Mouse (Mus musculus): ENCODE measurements around the gene Mipep. TPM values are rescaled to one million over a fixed set of nuclear protein-coding genes. Genes with fewer than 3 reads are reported as not detected.
A peak's percentile ranks its signal among the peaks of the same experiment; 100 is the strongest.

The Mipep gene
- polyA plus RNA-seq, 1 experiment = 18.5 TPM

- TF ChIP-seq CTCF (IDR thresholded peaks at IDR 0.05; ENCODE audit: extremely low read depth, insufficient read depth, low read length) = no peak
- no peak for TF ChIP-seq POLR2A (IDR thresholded peaks at IDR 0.05; ENCODE audit: extremely low read depth, insufficient read depth, low read length)
- H3K4me1 ChIP-seq (ENCODE audit: control insufficient read depth, insufficient read depth, low read length) = no peaks in the 10 kb centered on the region
- H3K27ac ChIP-seq (ENCODE audit: insufficient read depth, low read length) = no peak overlapping the region
- no peak overlapping the region for H3K4me3 ChIP-seq (ENCODE audit: insufficient read depth, low read length)
Observed at GRCm38 (mm10) chr14:60753801-60754126, 30.6 kb upstream of the Mipep start.

- TF ChIP-seq POLR2A (IDR thresholded peaks at IDR 0.05; ENCODE audit: extremely low read depth, insufficient read depth, low read length) (no peak), CTCF (IDR thresholded peaks at IDR 0.05; ENCODE audit: extremely low read depth, insufficient read depth, low read length) (no peak)
- Histone ChIP-seq H3K4me3 (ENCODE audit: insufficient read depth, low read length) (no peak overlapping the region), H3K27ac (ENCODE audit: insufficient read depth, low read length) (no peak overlapping the region), H3K4me1 (ENCODE audit: control insufficient read depth, insufficient read depth, low read length) (no peaks in the 10 kb centered on the region)
Observed at GRCm38 (mm10) chr14:60754656-60755055, 29.7 kb upstream of the Mipep start.

DNA sequence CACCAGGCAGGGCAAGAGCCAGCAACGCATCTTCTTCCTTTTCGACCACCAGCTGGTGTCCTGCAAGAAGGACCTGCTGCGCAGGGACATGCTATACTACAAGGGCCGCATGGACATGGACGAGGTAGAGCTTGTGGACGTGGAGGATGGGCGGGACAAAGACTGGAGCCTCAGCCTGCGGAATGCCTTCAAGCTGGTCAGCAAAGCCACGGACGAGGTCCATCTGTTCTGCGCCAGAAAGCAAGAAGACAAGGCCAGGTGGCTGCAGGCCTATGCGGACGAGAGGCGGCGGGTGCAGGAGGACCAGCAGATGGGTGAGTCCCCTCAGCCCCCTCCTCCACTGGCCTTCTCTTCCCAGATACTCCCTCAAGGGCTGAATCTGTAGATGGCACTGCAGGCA, 28.1 kb upstream of the Mipep start:
- Histone ChIP-seq H3K4me1 (ENCODE audit: control insufficient read depth, insufficient read depth, low read length) (no peaks in the 10 kb centered on the region), H3K4me3 (ENCODE audit: insufficient read depth, low read length) (no peak overlapping the region), H3K27ac (ENCODE audit: insufficient read depth, low read length) (no peak overlapping the region)
- no peak for TF ChIP-seq POLR2A (IDR thresholded peaks at IDR 0.05; ENCODE audit: extremely low read depth, insufficient read depth, low read length)
- no peak for TF ChIP-seq CTCF (IDR thresholded peaks at IDR 0.05; ENCODE audit: extremely low read depth, insufficient read depth, low read length)

DNA sequence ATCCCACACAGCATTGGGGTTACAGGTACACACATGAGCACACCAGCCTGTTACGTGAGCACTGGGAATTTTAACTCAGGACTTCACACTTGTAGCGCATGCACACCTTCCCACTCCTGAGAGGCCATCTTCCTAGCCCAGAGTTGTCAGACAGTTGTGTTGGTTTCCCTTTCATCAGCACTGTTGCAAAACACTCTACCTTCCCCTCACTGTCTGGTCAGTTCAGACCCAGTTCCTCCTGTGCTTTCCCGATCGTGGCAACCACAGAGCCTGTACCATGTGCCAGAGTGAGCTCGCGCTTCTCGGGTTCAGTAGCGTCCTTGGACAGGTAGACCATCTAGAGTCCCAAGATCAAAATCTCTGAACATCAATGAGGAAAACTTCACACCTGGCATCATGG, 27.1 kb upstream of the Mipep start:
- H3K27ac ChIP-seq (ENCODE audit: insufficient read depth, low read length) = no peak overlapping the region
- no peak for TF ChIP-seq CTCF (IDR thresholded peaks at IDR 0.05; ENCODE audit: extremely low read depth, insufficient read depth, low read length)
- no peak for TF ChIP-seq POLR2A (IDR thresholded peaks at IDR 0.05; ENCODE audit: extremely low read depth, insufficient read depth, low read length)
- H3K4me1 ChIP-seq (ENCODE audit: control insufficient read depth, insufficient read depth, low read length) = no peaks in the 10 kb centered on the region
- H3K4me3 ChIP-seq (ENCODE audit: insufficient read depth, low read length) = no peak overlapping the region

- Histone ChIP-seq H3K4me3 (ENCODE audit: insufficient read depth, low read length) (no peak overlapping the region), H3K4me1 (ENCODE audit: control insufficient read depth, insufficient read depth, low read length) (no peaks in the 10 kb centered on the region), H3K27ac (ENCODE audit: insufficient read depth, low read length) (no peak overlapping the region)
- TF ChIP-seq POLR2A (IDR thresholded peaks at IDR 0.05; ENCODE audit: extremely low read depth, insufficient read depth, low read length) = no peak
- no peak for TF ChIP-seq CTCF (IDR thresholded peaks at IDR 0.05; ENCODE audit: extremely low read depth, insufficient read depth, low read length)
Observed at GRCm38 (mm10) chr14:60757722-60758121, 26.7 kb upstream of the Mipep start.

DNA sequence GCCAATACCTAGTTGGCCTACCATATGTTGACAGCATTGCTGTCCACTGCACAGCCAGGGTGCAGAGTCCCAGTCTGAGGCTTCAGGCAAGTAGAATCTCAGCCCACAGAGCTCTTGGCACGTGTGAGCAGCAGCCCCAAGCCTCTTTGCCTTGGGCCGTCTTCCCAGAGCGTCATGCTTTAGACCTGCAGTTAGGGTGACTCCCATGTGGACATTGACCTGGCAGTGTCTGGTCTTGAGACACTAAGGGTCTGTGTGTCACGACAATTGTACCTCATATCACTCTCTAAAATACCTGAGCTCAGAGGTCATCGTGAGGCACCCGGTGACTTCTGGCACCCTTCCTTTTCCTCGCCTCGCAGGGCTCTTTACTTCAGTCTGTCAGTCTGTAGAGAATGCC, 25.3 kb upstream of the Mipep start:
- H3K27ac ChIP-seq (ENCODE audit: insufficient read depth, low read length) = no peak overlapping the region
- TF ChIP-seq CTCF (IDR thresholded peaks at IDR 0.05; ENCODE audit: extremely low read depth, insufficient read depth, low read length) (no peak), POLR2A (IDR thresholded peaks at IDR 0.05; ENCODE audit: extremely low read depth, insufficient read depth, low read length) (no peak)

DNA sequence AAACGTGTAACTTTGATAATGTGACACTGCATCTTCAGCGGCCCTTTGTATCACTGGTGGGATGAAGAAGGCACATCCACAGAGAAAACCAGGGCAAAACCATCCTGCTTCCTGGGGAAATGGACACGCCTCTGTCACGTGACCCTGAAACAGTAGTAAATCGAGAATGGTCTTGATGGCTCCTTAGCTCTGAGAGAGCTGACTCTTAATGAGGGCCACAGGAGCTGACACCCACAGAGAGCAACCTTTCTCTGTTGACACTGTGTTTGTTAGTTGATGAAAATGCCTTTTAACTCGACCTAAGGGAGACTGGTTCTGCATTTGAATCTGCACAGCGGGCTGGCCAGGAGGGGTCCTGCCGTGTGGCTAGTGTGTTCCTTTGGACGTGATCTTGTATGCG, 22.6 kb upstream of the Mipep start:
- no peak for TF ChIP-seq CTCF (IDR thresholded peaks at IDR 0.05; ENCODE audit: extremely low read depth, insufficient read depth, low read length)
- TF ChIP-seq POLR2A (IDR thresholded peaks at IDR 0.05; ENCODE audit: extremely low read depth, insufficient read depth, low read length) = no peak
- H3K4me1 ChIP-seq (ENCODE audit: control insufficient read depth, insufficient read depth, low read length) = no peaks in the 10 kb centered on the region
- H3K4me3 ChIP-seq (ENCODE audit: insufficient read depth, low read length) = no peak overlapping the region
- H3K27ac ChIP-seq (ENCODE audit: insufficient read depth, low read length) = no peak overlapping the region

More for the DNA sequence above, 25.3 kb upstream of the Mipep start:
- Histone ChIP-seq H3K4me1 (ENCODE audit: control insufficient read depth, insufficient read depth, low read length) (no peaks in the 10 kb centered on the region), H3K4me3 (ENCODE audit: insufficient read depth, low read length) (no peak overlapping the region)

DNA sequence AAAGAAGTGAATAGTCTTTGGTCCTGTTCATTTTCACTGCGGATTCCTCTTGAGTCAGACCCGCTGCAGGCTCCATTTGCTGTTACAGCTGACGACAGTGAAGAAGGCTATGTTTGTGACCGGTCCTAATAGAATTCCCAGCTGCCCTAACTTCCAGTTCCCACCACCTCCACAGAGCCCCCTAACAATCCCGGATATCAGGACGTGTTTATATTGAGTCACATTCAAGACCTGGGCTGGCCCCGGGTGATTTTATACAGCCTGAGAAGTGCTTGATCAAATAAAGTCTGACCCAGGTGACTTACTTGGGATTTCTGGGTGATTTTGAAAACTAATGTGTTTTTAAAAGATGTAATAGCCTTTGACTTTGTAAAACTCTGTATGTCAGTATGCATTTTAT, 21.6 kb upstream of the Mipep start:
- TF ChIP-seq POLR2A (IDR thresholded peaks at IDR 0.05; ENCODE audit: extremely low read depth, insufficient read depth, low read length) (no peak), CTCF (IDR thresholded peaks at IDR 0.05; ENCODE audit: extremely low read depth, insufficient read depth, low read length) (no peak)
- Histone ChIP-seq H3K4me3 (ENCODE audit: insufficient read depth, low read length) (no peak overlapping the region), H3K4me1 (ENCODE audit: control insufficient read depth, insufficient read depth, low read length) (no peaks in the 10 kb centered on the region), H3K27ac (ENCODE audit: insufficient read depth, low read length) (no peak overlapping the region)

- Histone ChIP-seq H3K4me1 (ENCODE audit: control insufficient read depth, insufficient read depth, low read length) (no peaks in the 10 kb centered on the region), H3K27ac (ENCODE audit: insufficient read depth, low read length) (no peak overlapping the region), H3K4me3 (ENCODE audit: insufficient read depth, low read length) (no peak overlapping the region)
- TF ChIP-seq CTCF (IDR thresholded peaks at IDR 0.05; ENCODE audit: extremely low read depth, insufficient read depth, low read length) (no peak), POLR2A (IDR thresholded peaks at IDR 0.05; ENCODE audit: extremely low read depth, insufficient read depth, low read length) (no peak)
Observed at GRCm38 (mm10) chr14:60763746-60764145, 20.6 kb upstream of the Mipep start.

- Histone ChIP-seq H3K4me1 (ENCODE audit: control insufficient read depth, insufficient read depth, low read length) (no peaks in the 10 kb centered on the region), H3K27ac (ENCODE audit: insufficient read depth, low read length) (no peak overlapping the region), H3K4me3 (ENCODE audit: insufficient read depth, low read length) (no peak overlapping the region)
- TF ChIP-seq CTCF (IDR thresholded peaks at IDR 0.05; ENCODE audit: extremely low read depth, insufficient read depth, low read length) (no peak), POLR2A (IDR thresholded peaks at IDR 0.05; ENCODE audit: extremely low read depth, insufficient read depth, low read length) (no peak)
Observed at GRCm38 (mm10) chr14:60764526-60764925, 19.8 kb upstream of the Mipep start.

DNA sequence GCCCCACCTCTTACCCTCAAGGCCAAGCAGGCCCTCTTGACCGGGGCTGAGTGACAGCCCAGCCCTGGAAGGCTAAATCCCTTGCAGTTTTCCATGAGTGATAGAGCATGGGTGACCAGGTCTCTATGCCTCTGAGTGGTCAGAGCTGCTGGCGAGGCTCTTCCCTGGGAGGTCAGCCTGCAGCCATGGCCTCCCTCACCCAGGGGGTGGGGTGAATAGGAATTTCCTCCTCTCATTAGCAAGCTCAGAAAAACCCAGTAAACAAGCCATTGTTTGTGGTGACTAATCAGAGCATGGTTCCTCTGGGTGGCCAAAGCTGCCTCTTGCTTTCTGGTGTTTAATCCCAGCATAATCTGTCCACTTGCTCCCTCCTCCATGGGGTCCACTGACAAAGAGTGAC, 19.3 kb upstream of the Mipep start:
- H3K27ac ChIP-seq (ENCODE audit: insufficient read depth, low read length) = 0 out of 2 replicates have a peak overlapping the region, but pooled peaks have one; percentile 31
- H3K4me3 ChIP-seq (ENCODE audit: insufficient read depth, low read length) = no peak overlapping the region
- no peak for TF ChIP-seq POLR2A (IDR thresholded peaks at IDR 0.05; ENCODE audit: extremely low read depth, insufficient read depth, low read length)
- TF ChIP-seq CTCF (IDR thresholded peaks at IDR 0.05; ENCODE audit: extremely low read depth, insufficient read depth, low read length) = no peak
- no peaks in the 10 kb centered on the region for H3K4me1 ChIP-seq (ENCODE audit: control insufficient read depth, insufficient read depth, low read length)

Data from cortical plate, adult 2 months (tissue).